Mouse (Mus musculus) embryonic facial prominence, embryonic 12.5 days (tissue): ENCODE measurements around the gene Lrrc7. TPM values are rescaled to one million over a fixed set of nuclear protein-coding genes. Genes with fewer than 3 reads are reported as not detected.

Experiments
- ATAC-seq: fragments of 200-750 bp; cut with Nextera tagmentation; 2 replicates; pipeline ENCODE4 v1.8.0; 2017; ENCODE audit not compliant: insufficient number of reproducible peaks, insufficient read depth, low FRiP score, low TSS enrichment
- H3K27ac ChIP-seq: fragments of 300-500 bp; sonication (generic); 2 replicates; pipeline ENCODE4 v1.5.1; 2016; ENCODE audit warnings: mild to moderate bottlenecking
- H3K27me3 ChIP-seq: fragments of 300-500 bp; sonication (generic); 2 replicates; pipeline ENCODE4 v1.6.1; 2016; ENCODE audit warnings: mild to moderate bottlenecking, moderate library complexity
- H3K36me3 ChIP-seq: fragments of 300-500 bp; sonication (generic); 2 replicates; pipeline ENCODE4 v1.6.1; 2016; ENCODE audit warnings: mild to moderate bottlenecking
- H3K4me1 ChIP-seq: fragments of 300-500 bp; sonication (generic); 2 replicates; pipeline ENCODE4 v1.6.1; 2016
- H3K4me2 ChIP-seq: fragments of 300-500 bp; sonication (generic); replicated peaks from 2 replicates; pipeline ENCODE4 v1.6.1; 2016; ENCODE audit warnings: mild to moderate bottlenecking, moderate library complexity
- H3K4me3 ChIP-seq: fragments of 300-500 bp; sonication (generic); 2 replicates; pipeline ENCODE4 v1.5.1; 2016; ENCODE audit warnings: mild to moderate bottlenecking
- H3K9ac ChIP-seq: fragments of 300-500 bp; sonication (generic); 2 replicates; pipeline ENCODE4 v1.6.1; 2016; ENCODE audit warnings: mild to moderate bottlenecking, moderate library complexity
- H3K9me3 ChIP-seq: fragments of 300-500 bp; sonication (generic); 2 replicates; pipeline ENCODE4 v1.6.1; 2016; ENCODE audit warnings: mild to moderate bottlenecking, moderate library complexity
- WGBS: fragments of 180-500 bp; shearing (Covaris S2); methylation state at CpG from one replicate; pipeline ENCODE4 v1.1.7; 2016; 5-methylcytosine and 5-hydroxymethylcytosine counted together
- polyA plus RNA-seq: library from polyadenylated mRNA; unstranded; fragments of >200 nt; fragmentation: Nextera tagmentation; extraction: Ambion mirVana; gene quantifications from 2 replicates; pipeline ENCODE4 v1.2.1, GENCODE M21; 2016

Gene Lrrc7
- 1.9 and 2.3 TPM in 2 replicates for polyA plus RNA-seq

GRCm38 (mm10) chr3:158561987-158562360 is at the start of gene Lrrc7:
Lrrc7 (minus strand) TSS chr3:158562221.
- Histone ChIP-seq H3K4me1 (peaks cover 9% of the 10 kb centered on the region; the same call in 1 of the 2 replicates), H3K4me2 (peak within 1 kb of the TSS; percentile 98), H3K4me3 (peak within 1 kb of the TSS; percentile 60), H3K27me3 (peaks cover 38% of the 10 kb centered on the region), H3K9me3 (no peaks in the 10 kb centered on the region), H3K9ac (peak within 1 kb of the TSS; percentile 64), H3K27ac (no peak within 1 kb of the TSS), H3K36me3 (no peaks in the 10 kb centered on the region)
- peak; percentile 87 for ATAC-seq
- 1% methylated on average over 28 of the region's 28 CpGs for WGBS

GRCm38 (mm10) chr3:158607065-158607464 is 45.0 kb upstream of the Lrrc7 start:
- Histone ChIP-seq H3K4me1 (no peaks in the 10 kb centered on the region), H3K4me3 (no peak overlapping the region), H3K9ac (no peak overlapping the region), H3K27ac (no peak overlapping the region), H3K27me3 (no peaks in the 10 kb centered on the region), H3K36me3 (no peaks in the 10 kb centered on the region), H3K4me2 (no peak overlapping the region), H3K9me3 (no peaks in the 10 kb centered on the region)
- 35% methylated on average over 1 of the region's 1 CpGs for WGBS
- ATAC-seq, result no peak

DNA sequence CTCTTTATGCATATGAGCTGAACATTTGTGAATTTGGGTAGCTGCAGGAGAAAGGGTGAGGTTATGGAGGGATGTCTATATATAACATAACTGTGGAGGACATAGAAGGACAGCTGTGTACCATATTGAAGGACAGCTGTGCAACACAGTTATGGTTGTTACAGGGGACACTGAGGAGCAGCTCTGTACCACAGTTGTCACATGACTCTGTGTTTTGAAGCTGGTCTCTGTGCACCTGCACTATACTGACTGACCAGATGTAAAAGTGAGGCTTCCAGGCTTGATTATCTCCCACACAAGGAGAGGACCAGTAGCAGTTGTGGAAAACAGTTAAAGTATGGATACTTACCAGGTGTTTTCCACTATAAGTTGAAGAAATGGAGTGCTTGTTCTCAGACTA is 43.3 kb upstream of the Lrrc7 start:
- no peak for ATAC-seq
- H3K27ac ChIP-seq, result no peak overlapping the region
- H3K4me3 ChIP-seq, result no peak overlapping the region
- no peaks in the 10 kb centered on the region for H3K36me3 ChIP-seq
- H3K9me3 ChIP-seq, result no peaks in the 10 kb centered on the region
- H3K27me3 ChIP-seq, result no peaks in the 10 kb centered on the region
- no peak overlapping the region for H3K9ac ChIP-seq
- no peak overlapping the region for H3K4me2 ChIP-seq
- no peaks in the 10 kb centered on the region for H3K4me1 ChIP-seq

GRCm38 (mm10) chr3:158561256-158561986 is 600 bp downstream of the Lrrc7 start:
- Histone ChIP-seq H3K9me3 (no peaks in the 10 kb centered on the region), H3K9ac (peak overlapping the region; percentile 64), H3K27ac (no peak overlapping the region), H3K36me3 (no peaks in the 10 kb centered on the region), H3K4me3 (peak overlapping the region; percentile 60), H3K27me3 (peaks cover 38% of the 10 kb centered on the region), H3K4me2 (peak overlapping the region; percentile 98), H3K4me1 (peaks cover 9% of the 10 kb centered on the region; the same call in 1 of the 2 replicates)
- peak; percentile 78 for ATAC-seq
- under 1% methylated on average over 55 of the region's 55 CpGs for WGBS

DNA sequence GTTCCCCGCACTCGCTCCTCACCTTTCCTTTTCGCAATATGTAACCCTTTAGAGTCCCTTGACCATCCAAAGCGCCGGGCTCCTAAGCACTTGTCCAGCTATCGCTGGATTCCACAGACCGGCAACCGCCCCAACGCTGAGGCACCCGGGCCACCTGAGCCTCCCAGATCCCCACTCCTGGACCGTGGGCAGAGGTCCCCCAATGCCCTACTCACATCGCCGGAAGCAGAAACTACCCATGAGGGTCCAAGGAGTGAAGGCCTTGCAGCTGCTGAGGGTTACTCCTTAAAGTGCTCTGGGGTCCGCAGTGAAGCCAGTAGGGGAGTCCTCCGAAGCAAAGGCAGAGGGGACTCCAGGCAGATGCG is 1.1 kb downstream of the Lrrc7 start:
- ATAC-seq, result peak; percentile 16; the same call in 1 of the 2 replicates
- peak overlapping the region; percentile 64 for H3K9ac ChIP-seq
- H3K4me1 ChIP-seq, result peaks cover 9% of the 10 kb centered on the region; the same call in 1 of the 2 replicates
- no peaks in the 10 kb centered on the region for H3K36me3 ChIP-seq
- H3K27ac ChIP-seq, result no peak overlapping the region
- peak overlapping the region; percentile 98 for H3K4me2 ChIP-seq
- no peaks in the 10 kb centered on the region for H3K9me3 ChIP-seq
- under 1% methylated on average over 16 of the region's 16 CpGs for WGBS
- H3K4me3 ChIP-seq, result peak overlapping the region; percentile 60
- peaks cover 38% of the 10 kb centered on the region for H3K27me3 ChIP-seq

DNA sequence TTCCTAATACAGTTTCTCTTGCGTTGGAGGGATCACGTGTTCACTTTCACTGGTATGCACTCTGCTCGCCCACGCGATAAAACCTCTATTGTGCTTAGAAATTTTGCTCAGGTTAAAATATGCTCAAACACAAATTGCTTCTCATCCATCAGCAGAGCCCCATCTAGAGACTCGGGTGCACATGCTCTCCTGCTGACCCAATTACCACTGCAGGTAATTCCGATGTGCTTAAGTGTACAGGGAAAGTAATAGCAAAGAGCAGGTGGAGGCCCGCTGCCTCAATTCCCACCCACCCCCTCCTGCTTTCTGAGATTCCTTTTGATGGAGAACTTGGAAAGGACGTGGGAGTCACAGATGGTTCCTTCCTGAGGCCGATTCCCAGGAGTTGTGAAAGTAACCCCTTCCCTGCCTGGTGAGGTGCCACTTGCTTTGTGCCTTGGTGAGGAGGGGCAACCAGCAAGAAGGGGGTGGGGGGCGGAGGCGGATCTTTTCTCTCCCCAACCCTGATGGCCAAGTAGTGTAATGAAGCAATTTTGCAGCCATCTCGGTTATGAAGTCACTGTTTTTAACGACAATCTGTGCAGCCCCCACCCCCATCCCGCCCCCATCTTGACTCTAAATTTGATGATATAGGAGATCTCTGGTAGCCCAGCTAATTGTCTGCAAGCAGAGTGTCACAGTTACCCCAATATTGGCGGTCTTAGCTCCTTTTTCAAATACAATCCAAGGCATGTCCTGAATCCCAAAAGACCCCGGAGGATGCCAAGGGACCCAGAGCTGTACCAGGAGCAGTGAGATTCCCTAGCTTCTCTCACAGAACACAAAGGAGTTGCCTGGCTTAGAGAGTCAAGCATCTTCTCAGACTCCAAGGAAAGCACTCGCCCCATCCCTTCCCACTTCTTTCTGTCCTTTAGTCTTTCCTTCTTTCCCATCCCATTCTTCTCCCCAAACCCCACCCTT is 2.0 kb downstream of the Lrrc7 start:
- H3K27ac ChIP-seq, result no peak overlapping the region
- no peaks in the 10 kb centered on the region for H3K36me3 ChIP-seq
- peak overlapping the region; percentile 98 for H3K4me2 ChIP-seq
- peaks cover 9% of the 10 kb centered on the region; the same call in 1 of the 2 replicates for H3K4me1 ChIP-seq
- H3K9me3 ChIP-seq, result no peaks in the 10 kb centered on the region
- no peak overlapping the region for H3K9ac ChIP-seq
- 1% methylated on average over 18 of the region's 18 CpGs for WGBS
- ATAC-seq, result no peak
- H3K27me3 ChIP-seq, result peaks cover 38% of the 10 kb centered on the region
- peak overlapping the region; percentile 60 for H3K4me3 ChIP-seq

GRCm38 (mm10) chr3:158559131-158559658 is 2.8 kb downstream of the Lrrc7 start:
- peak overlapping the region; percentile 98 for H3K4me2 ChIP-seq
- no peaks in the 10 kb centered on the region for H3K36me3 ChIP-seq
- H3K27me3 ChIP-seq, result peaks cover 38% of the 10 kb centered on the region
- H3K4me1 ChIP-seq, result peaks cover 9% of the 10 kb centered on the region; the same call in 1 of the 2 replicates
- H3K9ac ChIP-seq, result no peak overlapping the region
- 21% methylated on average over 5 of the region's 5 CpGs for WGBS
- H3K27ac ChIP-seq, result no peak overlapping the region
- H3K9me3 ChIP-seq, result no peaks in the 10 kb centered on the region
- ATAC-seq, result no peak
- peak overlapping the region; percentile 60 for H3K4me3 ChIP-seq

DNA sequence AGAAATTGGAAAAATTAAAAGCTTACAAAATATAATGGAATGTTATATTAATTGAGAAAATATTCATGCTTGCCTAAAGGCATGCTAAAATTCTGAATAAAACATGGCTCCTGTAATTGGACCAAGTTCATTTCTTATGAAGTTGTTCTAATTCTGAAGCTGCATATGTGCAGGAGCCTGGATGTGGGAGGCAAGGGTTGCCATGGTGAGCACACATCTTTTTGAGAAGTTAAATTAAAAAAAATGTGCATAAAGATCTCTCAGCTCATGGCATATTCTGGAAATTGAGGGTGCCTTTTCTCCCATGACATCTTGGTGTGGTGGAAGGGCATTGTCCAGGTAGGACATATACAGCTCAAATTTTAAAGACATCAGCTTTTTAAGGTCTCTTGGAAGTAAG is 3.4 kb downstream of the Lrrc7 start:
- peaks cover 9% of the 10 kb centered on the region; the same call in 1 of the 2 replicates for H3K4me1 ChIP-seq
- H3K4me3 ChIP-seq, result no peak overlapping the region
- no peak overlapping the region for H3K27ac ChIP-seq
- H3K4me2 ChIP-seq, result no peak overlapping the region
- no peak for ATAC-seq
- no peaks in the 10 kb centered on the region for H3K9me3 ChIP-seq
- peaks cover 38% of the 10 kb centered on the region for H3K27me3 ChIP-seq
- no peaks in the 10 kb centered on the region for H3K36me3 ChIP-seq
- no peak overlapping the region for H3K9ac ChIP-seq

- H3K27me3 ChIP-seq, result peaks cover 2% of the 10 kb centered on the region
- H3K4me2 ChIP-seq, result no peak overlapping the region
- H3K4me3 ChIP-seq, result no peak overlapping the region
- no peaks in the 10 kb centered on the region for H3K36me3 ChIP-seq
- H3K27ac ChIP-seq, result no peak overlapping the region
- ATAC-seq, result no peak
- no peaks in the 10 kb centered on the region for H3K9me3 ChIP-seq
- no peak overlapping the region for H3K9ac ChIP-seq
- no peaks in the 10 kb centered on the region for H3K4me1 ChIP-seq
Measured at GRCm38 (mm10) chr3:158554280-158554679, 7.7 kb downstream of the Lrrc7 start.

- H3K27ac ChIP-seq, result no peak overlapping the region
- no peak overlapping the region for H3K4me2 ChIP-seq
- no peak overlapping the region for H3K9ac ChIP-seq
- H3K4me3 ChIP-seq, result no peak overlapping the region
- H3K36me3 ChIP-seq, result no peaks in the 10 kb centered on the region
- H3K4me1 ChIP-seq, result no peaks in the 10 kb centered on the region
- no peaks in the 10 kb centered on the region for H3K27me3 ChIP-seq
- ATAC-seq, result no peak
- no peaks in the 10 kb centered on the region for H3K9me3 ChIP-seq
- WGBS, result 80% methylated on average over 5 of the region's 5 CpGs
Measured at GRCm38 (mm10) chr3:158552105-158552504, 9.9 kb downstream of the Lrrc7 start.

DNA sequence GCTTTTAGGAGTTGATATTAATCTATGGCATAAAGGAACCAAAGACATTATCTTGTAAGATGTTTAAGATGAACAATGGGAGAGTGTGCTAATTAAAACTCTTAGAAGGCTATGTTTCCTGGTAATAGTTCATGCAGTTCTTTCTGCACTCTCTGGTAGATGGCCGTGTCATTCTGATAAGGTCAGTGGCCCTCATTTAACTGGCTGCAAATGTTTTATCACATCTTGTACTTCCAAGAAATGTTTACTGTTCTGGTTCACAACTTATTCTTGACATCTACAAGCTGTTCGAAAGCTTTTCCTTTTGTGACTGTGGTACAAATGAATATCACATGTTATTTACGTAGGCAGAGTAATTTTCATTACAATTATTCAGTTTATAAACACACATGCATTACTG is 18.5 kb downstream of the Lrrc7 start:
- no peaks in the 10 kb centered on the region for H3K36me3 ChIP-seq
- WGBS, result 66% methylated on average over 3 of the region's 3 CpGs

More for the DNA sequence above, 18.5 kb downstream of the Lrrc7 start:
- H3K4me3 ChIP-seq, result no peak overlapping the region
- H3K9me3 ChIP-seq, result no peaks in the 10 kb centered on the region
- H3K27ac ChIP-seq, result no peak overlapping the region
- H3K9ac ChIP-seq, result no peak overlapping the region
- no peaks in the 10 kb centered on the region for H3K27me3 ChIP-seq
- H3K4me2 ChIP-seq, result no peak overlapping the region
- ATAC-seq, result no peak
- no peaks in the 10 kb centered on the region for H3K4me1 ChIP-seq
